Mouse (Mus musculus) liver, embryonic 14.5 days (tissue): Measurements from ENCODE around the gene Mrpl1. TPM values are rescaled to one million over a fixed set of nuclear protein-coding genes. Genes with fewer than 3 reads are reported as not detected.

ENCODE experiments used
- ATAC-seq: fragments of 200-750 bp; cut with Nextera tagmentation; 2 replicates; pipeline ENCODE4 v1.8.0; 2017; ENCODE audit warnings: moderate number of reproducible peaks, mild to moderate bottlenecking, moderate library complexity; ENCODE audit not compliant: insufficient read depth
- DNase-seq, 3 experiments: peaks; one replicate each; pipeline ENCODE4 v3.0.0-alpha.2; 2012 to 2013; ENCODE audit warnings: low read depth in 3 of 3, low spot score in 3 of 3
- H3K27ac ChIP-seq: fragments of 300-500 bp; sonication (generic); 2 replicates; pipeline ENCODE4 v1.5.1; 2014; ENCODE audit warnings: moderate library complexity, mild to moderate bottlenecking, control low read depth, inconsistent platforms
- H3K27me3 ChIP-seq: fragments of 300-500 bp; sonication (generic); 2 replicates; pipeline ENCODE4 v1.6.1; 2014; ENCODE audit warnings: mild to moderate bottlenecking, low read length, moderate library complexity; ENCODE audit not compliant: control insufficient read depth, insufficient read depth
- H3K36me3 ChIP-seq: fragments of 300-500 bp; sonication (generic); replicated peaks from 2 replicates; pipeline ENCODE4 v1.6.1; 2014; ENCODE audit warnings: low read depth; ENCODE audit not compliant: control insufficient read depth, insufficient read depth
- H3K4me1 ChIP-seq, 2 experiments: fragments of 200-500 bp in 1 of 2; fragments of 300-500 bp in 1 of 2; sonication (generic) in 1 of 2; replicated peaks; 2 replicates each; pipeline ENCODE4 v1.6.1; 2012 to 2014; ENCODE audit warnings: antibody characterized with exemption in 1 of 2, inconsistent platforms in 1 of 2, low read length in 1 of 2; ENCODE audit not compliant: control insufficient read depth in 2 of 2, insufficient read depth in 2 of 2
- H3K4me2 ChIP-seq: fragments of 300-500 bp; sonication (generic); 2 replicates; pipeline ENCODE4 v1.6.1; 2014; ENCODE audit warnings: low read depth, mild to moderate bottlenecking, control low read depth, moderate library complexity
- H3K4me3 ChIP-seq, 2 experiments: fragments of 200-500 bp in 1 of 2; fragments of 300-500 bp in 1 of 2; sonication (generic) in 1 of 2; 2 replicates each; pipeline ENCODE4 v1.5.1; 2012 to 2014; ENCODE audit warnings: low read depth in 2 of 2, low read length in 2 of 2, mild to moderate bottlenecking in 2 of 2, control low read depth in 1 of 2, inconsistent platforms in 1 of 2, moderate library complexity in 1 of 2; ENCODE audit not compliant: insufficient read depth in 1 of 2
- H3K9ac ChIP-seq: fragments of 300-500 bp; sonication (generic); replicated peaks from 2 replicates; pipeline ENCODE4 v1.6.1; 2014; ENCODE audit warnings: mild to moderate bottlenecking, control low read depth, moderate library complexity
- H3K9me3 ChIP-seq: fragments of 300-500 bp; sonication (generic); 2 replicates; pipeline ENCODE4 v1.6.1; 2016; ENCODE audit warnings: low read length, mixed read lengths; ENCODE audit not compliant: control insufficient read depth
- CTCF ChIP-seq: IDR thresholded peaks from 2 replicates; pipeline ENCODE4 v1.5.1; 2016; ENCODE audit warnings: antibody characterized with exemption, low read depth, control low read depth
- EP300 ChIP-seq: IDR thresholded peaks from 2 replicates; pipeline ENCODE4 v1.6.1; 2016; ENCODE audit warnings: antibody characterized with exemption, low read depth
- WGBS: fragments of 180-500 bp; shearing (Covaris S2); extraction: QIAGEN DNeasy Blood & Tissue Kit; methylation state at CpG from one replicate; pipeline ENCODE4 v1.1.7; 2014; ENCODE audit not compliant: insufficient replicate concordance; 5-methylcytosine and 5-hydroxymethylcytosine counted together
- polyA plus RNA-seq, 2 experiments: library from polyadenylated mRNA; depleted of rRNA in 1 of 2; stranded (reverse) in 1 of 2; unstranded in 1 of 2; fragments of >200 nt; fragmentation: Nextera tagmentation in 1 of 2; extraction: Ambion mirVana in 1 of 2; gene quantifications; 2 replicates each; pipeline versions ENCODE4 v1.2.1 to v1.2.3; 2012 to 2014

Gene Mrpl1
- polyA plus RNA-seq, 2 experiments, result 6.0 to 14.7 TPM

GRCm38 (mm10) chr5:96162399-96163331 lies 46.6 kb upstream of the Mrpl1 start:
- Histone ChIP-seq H3K27me3 (no peaks in the 10 kb centered on the region), H3K9ac (peak overlapping the region; percentile 90), H3K27ac (peak overlapping the region; percentile 83), H3K9me3 (no peaks in the 10 kb centered on the region), H3K4me2 (peak overlapping the region; percentile 95), H3K36me3 (no peaks in the 10 kb centered on the region), H3K4me1 (peaks cover 11 to 14% of the 10 kb centered on the region in 2 experiments), H3K4me3 (peak overlapping the region; percentile 90 to 99)
- DNase-seq (peak; percentile 75 to 81 (median 78)), ATAC-seq (peak; percentile 92)
- under 1% methylated on average over 56 of the region's 56 CpGs for WGBS
- TF ChIP-seq EP300 (peak; percentile 50), CTCF (no peak)

- H3K9ac ChIP-seq, result peak overlapping the region; percentile 66
- peak overlapping the region; percentile 56; the same call in 1 of the 2 replicates for H3K27ac ChIP-seq
- no peaks in the 10 kb centered on the region for H3K27me3 ChIP-seq
- WGBS, result 0% methylated on average over 1 of the region's 1 CpGs
- no peaks in the 10 kb centered on the region for H3K9me3 ChIP-seq
- H3K4me2 ChIP-seq, result peak overlapping the region; percentile 95
- DNase-seq (no peak), ATAC-seq (no peak)
- no peak for TF ChIP-seq CTCF
- peaks cover 11 to 14% of the 10 kb centered on the region in 2 experiments for H3K4me1 ChIP-seq
- no peaks in the 10 kb centered on the region for H3K36me3 ChIP-seq
- peak overlapping the region; percentile 90 to 99 for H3K4me3 ChIP-seq
These were observed 45.8 kb upstream of the Mrpl1 start for GRCm38 (mm10) chr5:96163396-96164020.

GRCm38 (mm10) chr5:96164021-96164411 lies 45.3 kb upstream of the Mrpl1 start, which contains the start of gene Cnot6l:
TSS of gene Cnot6l (minus strand) at chr5:96164171.
- no peaks in the 10 kb centered on the region for H3K9me3 ChIP-seq
- ATAC-seq (no peak), DNase-seq (peak in 1 of 3 experiments; percentile 29)
- H3K4me2 ChIP-seq, result peak within 1 kb of the TSS; percentile 95
- H3K36me3 ChIP-seq, result no peaks in the 10 kb centered on the region
- peak within 1 kb of the TSS; percentile 56 for H3K27ac ChIP-seq
- no peaks in the 10 kb centered on the region for H3K27me3 ChIP-seq
- peak within 1 kb of the TSS; percentile 90 to 99 for H3K4me3 ChIP-seq
- H3K9ac ChIP-seq, result peak within 1 kb of the TSS; percentile 66
- no peak for TF ChIP-seq CTCF
- no peak for TF ChIP-seq EP300
- 4% methylated on average over 5 of the region's 5 CpGs for WGBS
- peaks cover 11 to 14% of the 10 kb centered on the region in 2 experiments for H3K4me1 ChIP-seq

- no peak for TF ChIP-seq EP300
- no peak for TF ChIP-seq CTCF
These were observed 42.5 kb upstream of the Mrpl1 start for GRCm38 (mm10) chr5:96166761-96167160.

GRCm38 (mm10) chr5:96170443-96170842 lies 38.9 kb upstream of the Mrpl1 start:
- H3K36me3 ChIP-seq, result no peaks in the 10 kb centered on the region
- no peaks in the 10 kb centered on the region for H3K9me3 ChIP-seq
- TF ChIP-seq CTCF (no peak), EP300 (no peak)
- DNase-seq, result no peak
- 29% methylated on average over 3 of the region's 3 CpGs for WGBS
- ATAC-seq, result no peak
- no peak overlapping the region for H3K4me3 ChIP-seq
- H3K27me3 ChIP-seq, result no peaks in the 10 kb centered on the region
- no peaks in the 10 kb centered on the region for H3K4me1 ChIP-seq
- H3K4me2 ChIP-seq, result no peak overlapping the region
- no peak overlapping the region for H3K27ac ChIP-seq
- H3K9ac ChIP-seq, result no peak overlapping the region

More at GRCm38 (mm10) chr5:96166761-96167160, 42.5 kb upstream of the Mrpl1 start:
- no peak overlapping the region for H3K27ac ChIP-seq
- no peaks in the 10 kb centered on the region for H3K27me3 ChIP-seq
- no peak overlapping the region for H3K4me3 ChIP-seq
- H3K9me3 ChIP-seq, result no peaks in the 10 kb centered on the region
- peaks cover 7 to 8% of the 10 kb centered on the region in 2 experiments; a peak in 3 of 4 replicates for H3K4me1 ChIP-seq
- H3K9ac ChIP-seq, result no peak overlapping the region
- H3K36me3 ChIP-seq, result no peaks in the 10 kb centered on the region
- 68% methylated on average over 2 of the region's 2 CpGs for WGBS
- no peak overlapping the region for H3K4me2 ChIP-seq
- ATAC-seq (no peak), DNase-seq (no peak)
